Mouse (Mus musculus) left cerebral cortex, adult 8-10 months (tissue): ENCODE data around the gene Ppp1r1b. TPM values are rescaled to one million over a fixed set of nuclear protein-coding genes. Genes with fewer than 3 reads are reported as not detected.

Experiments used
- DNase-seq, 2 experiments: peaks; one replicate each; pipeline ENCODE4 v3.0.0; 2022; ENCODE audit warnings: low spot score in 2 of 2
- total RNA-seq, 4 experiments: library from RNA; stranded (reverse); gene quantifications; 2 replicates each; pipeline ENCODE4 v1.2.4; 2022

Gene Ppp1r1b
- total RNA-seq, 4 experiments from 2014 or later = 502 to 655 (median 573) TPM

- DNase-seq = no peak
Observed at GRCm38 (mm10) chr11:98346168-98346567, 2.0 kb upstream of the Ppp1r1b start.

GRCm38 (mm10) chr11:98347385-98348082 is 670 bp upstream of the Ppp1r1b start:
- no peak for DNase-seq

- no peak for DNase-seq
Observed at GRCm38 (mm10) chr11:98349308-98349707, 1.1 kb downstream of the Ppp1r1b start.

GRCm38 (mm10) chr11:98352272-98352990 is 4.2 kb downstream of the Ppp1r1b start:
- no peak for DNase-seq

- peak in 1 of 2 experiments; percentile 80 for DNase-seq
Observed at GRCm38 (mm10) chr11:98353651-98354211, 5.5 kb downstream of the Ppp1r1b start.

- DNase-seq = no peak
Observed at GRCm38 (mm10) chr11:98354445-98354844, 6.2 kb downstream of the Ppp1r1b start.

GRCm38 (mm10) chr11:98355732-98356299 is 7.6 kb downstream of the Ppp1r1b start:
- no peak for DNase-seq

GRCm38 (mm10) chr11:98356625-98357394 is 8.6 kb downstream of the Ppp1r1b start:
- no peak for DNase-seq

- DNase-seq = no peak
Observed at GRCm38 (mm10) chr11:98357396-98358160, 9.4 kb downstream of the Ppp1r1b start.

- DNase-seq = peak in 1 of 2 experiments; percentile 82
Observed at GRCm38 (mm10) chr11:98358161-98359083, 10.2 kb downstream of the Ppp1r1b start, which contains the start of gene Stard3. TSS of gene Stard3 (plus strand) at chr11:98358368.

GRCm38 (mm10) chr11:98360866-98361521 is 12.8 kb downstream of the Ppp1r1b start:
- no peak for DNase-seq

GRCm38 (mm10) chr11:98363817-98364216 is 15.6 kb downstream of the Ppp1r1b start:
- no peak for DNase-seq

GRCm38 (mm10) chr11:98364410-98364809 is 16.2 kb downstream of the Ppp1r1b start:
- DNase-seq = no peak

- DNase-seq = no peak
Observed at GRCm38 (mm10) chr11:98366290-98366689, 18.1 kb downstream of the Ppp1r1b start.

GRCm38 (mm10) chr11:98367171-98367862 is 19.1 kb downstream of the Ppp1r1b start:
- peak in 1 of 2 experiments; percentile 72 for DNase-seq

- no peak for DNase-seq
Observed at GRCm38 (mm10) chr11:98367863-98368186, 19.6 kb downstream of the Ppp1r1b start.

- DNase-seq = no peak
Observed at GRCm38 (mm10) chr11:98369337-98369736, 21.1 kb downstream of the Ppp1r1b start.

GRCm38 (mm10) chr11:98370588-98370987 is 22.4 kb downstream of the Ppp1r1b start:
- no peak for DNase-seq
